Mouse (Mus musculus) forebrain, postnatal 0 days (tissue): ENCODE results near the gene Btd. TPM values are rescaled to one million over a fixed set of nuclear protein-coding genes. Genes with fewer than 3 reads are reported as not detected.

Source experiments
- ATAC-seq: fragments of 200-750 bp; cut with Nextera tagmentation; 2 replicates; pipeline ENCODE4 v1.8.0; 2017; ENCODE audit warnings: mild to moderate bottlenecking, moderate library complexity
- DNase-seq: peaks from one replicate; pipeline ENCODE4 v3.0.0-alpha.2; 2015
- H3K27ac ChIP-seq: fragments of 300-500 bp; sonication (generic); 2 replicates; pipeline ENCODE4 v1.5.1; 2014; ENCODE audit warnings: low read depth, mild to moderate bottlenecking, antibody characterized with exemption, low read length, moderate library complexity, mixed read lengths
- H3K27me3 ChIP-seq: fragments of 300-500 bp; sonication (generic); 2 replicates; pipeline ENCODE4 v1.6.1; 2014; ENCODE audit warnings: mild to moderate bottlenecking, low read length, mixed read lengths; ENCODE audit not compliant: insufficient read depth
- H3K36me3 ChIP-seq: fragments of 300-500 bp; sonication (generic); 2 replicates; pipeline ENCODE4 v1.6.1; 2014; ENCODE audit warnings: mild to moderate bottlenecking, moderate library complexity; ENCODE audit not compliant: insufficient read depth
- H3K4me1 ChIP-seq: fragments of 300-500 bp; sonication (generic); 2 replicates; pipeline ENCODE4 v1.6.1; 2014; ENCODE audit warnings: antibody characterized with exemption; ENCODE audit not compliant: insufficient read depth
- H3K4me2 ChIP-seq: fragments of 300-500 bp; sonication (generic); 2 replicates; pipeline ENCODE4 v1.6.1; 2014; ENCODE audit warnings: low read depth, mild to moderate bottlenecking, moderate library complexity
- H3K4me3 ChIP-seq: fragments of 300-500 bp; sonication (generic); 2 replicates; pipeline ENCODE4 v1.5.1; 2014; ENCODE audit warnings: low read depth, low read length, mixed read lengths
- H3K9ac ChIP-seq: fragments of 300-500 bp; sonication (generic); 2 replicates; pipeline ENCODE4 v1.6.1; 2014; ENCODE audit warnings: mild to moderate bottlenecking
- H3K9me3 ChIP-seq: fragments of 300-500 bp; sonication (generic); 2 replicates; pipeline ENCODE4 v1.6.1; 2016; ENCODE audit warnings: low read length
- CTCF ChIP-seq: sonication (generic); IDR thresholded peaks from 2 replicates; pipeline ENCODE4 v1.5.1; 2016; ENCODE audit warnings: antibody characterized with exemption, control low read depth, low read depth
- WGBS: fragments of 180-500 bp; shearing (Covaris S2); extraction: QIAGEN DNeasy Blood & Tissue Kit; methylation state at CpG from one replicate; pipeline ENCODE4 v1.1.7; 2014; 5-methylcytosine and 5-hydroxymethylcytosine counted together
- polyA plus RNA-seq: library from polyadenylated mRNA; unstranded; fragments of >200 nt; fragmentation: Nextera tagmentation; extraction: Ambion mirVana; gene quantifications from 2 replicates; pipeline ENCODE4 v1.2.1, GENCODE M21; 2015
- total RNA-seq: library from RNA; depleted of rRNA; stranded (reverse); fragments of >200 nt; gene quantifications from 2 replicates; pipeline ENCODE4 v1.2.3, GENCODE M21; 2014

Btd gene
- total and polyA plus RNA-seq, 2 experiments from 2014 or later = 16.4 to 22.7 TPM

DNA sequence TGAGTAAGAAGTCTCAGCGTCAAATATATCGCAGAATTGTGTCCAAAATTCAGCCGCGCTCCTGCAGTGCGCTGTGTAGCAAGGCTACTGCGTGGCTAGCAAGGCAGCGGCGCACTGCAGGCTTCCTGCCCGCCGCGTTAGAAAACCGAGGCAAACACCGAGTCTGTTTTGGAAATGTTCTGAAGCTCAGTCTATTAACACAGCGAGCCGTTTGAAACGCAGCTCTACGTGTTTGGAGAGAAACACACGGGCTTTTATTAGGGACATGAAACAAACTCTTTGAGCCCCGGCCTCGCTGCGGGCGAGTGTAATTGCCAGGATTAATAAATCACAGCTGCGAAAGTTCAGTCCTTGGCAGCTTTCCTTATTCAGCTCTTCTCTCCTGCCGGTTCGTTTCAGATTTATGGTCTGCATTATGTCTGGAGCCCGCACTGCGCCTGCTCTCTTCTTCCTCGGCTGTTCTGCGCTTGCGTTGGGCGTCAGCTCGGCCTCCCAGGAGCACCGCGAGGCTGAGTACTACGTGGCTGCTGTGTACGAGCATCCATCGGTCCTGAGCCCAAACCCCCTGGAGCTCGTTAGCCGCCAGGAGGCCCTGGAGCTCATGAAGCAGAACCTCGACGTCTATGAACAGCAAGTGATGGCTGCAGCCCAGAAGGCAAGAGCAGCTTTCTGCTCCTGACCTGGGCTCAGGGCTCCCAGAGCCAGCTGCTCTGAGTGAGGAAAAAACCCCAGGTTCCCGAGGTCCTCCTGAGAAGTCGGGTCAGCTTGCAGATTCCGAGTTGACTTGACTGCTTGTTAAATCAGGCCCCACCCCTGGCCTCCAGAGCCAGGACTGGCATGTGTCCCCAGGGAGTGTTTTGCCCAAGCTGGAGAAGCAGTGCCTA lies 21.1 kb downstream of the Btd start:
- TF ChIP-seq CTCF = peak; percentile 60
- no peaks in the 10 kb centered on the region for H3K27me3 ChIP-seq
- H3K9me3 ChIP-seq = no peaks in the 10 kb centered on the region
- peaks cover 10% of the 10 kb centered on the region for H3K4me1 ChIP-seq
- H3K27ac ChIP-seq = peak overlapping the region; percentile 98
- H3K4me3 ChIP-seq = peak overlapping the region; percentile 39
- H3K4me2 ChIP-seq = peak overlapping the region; percentile 51
- H3K9ac ChIP-seq = peak overlapping the region; percentile 69
- peaks cover 4% of the 10 kb centered on the region for H3K36me3 ChIP-seq
- ATAC-seq (peak; percentile 96), DNase-seq (peak; percentile 95)
- under 1% methylated on average over 44 of the region's 44 CpGs for WGBS

DNA sequence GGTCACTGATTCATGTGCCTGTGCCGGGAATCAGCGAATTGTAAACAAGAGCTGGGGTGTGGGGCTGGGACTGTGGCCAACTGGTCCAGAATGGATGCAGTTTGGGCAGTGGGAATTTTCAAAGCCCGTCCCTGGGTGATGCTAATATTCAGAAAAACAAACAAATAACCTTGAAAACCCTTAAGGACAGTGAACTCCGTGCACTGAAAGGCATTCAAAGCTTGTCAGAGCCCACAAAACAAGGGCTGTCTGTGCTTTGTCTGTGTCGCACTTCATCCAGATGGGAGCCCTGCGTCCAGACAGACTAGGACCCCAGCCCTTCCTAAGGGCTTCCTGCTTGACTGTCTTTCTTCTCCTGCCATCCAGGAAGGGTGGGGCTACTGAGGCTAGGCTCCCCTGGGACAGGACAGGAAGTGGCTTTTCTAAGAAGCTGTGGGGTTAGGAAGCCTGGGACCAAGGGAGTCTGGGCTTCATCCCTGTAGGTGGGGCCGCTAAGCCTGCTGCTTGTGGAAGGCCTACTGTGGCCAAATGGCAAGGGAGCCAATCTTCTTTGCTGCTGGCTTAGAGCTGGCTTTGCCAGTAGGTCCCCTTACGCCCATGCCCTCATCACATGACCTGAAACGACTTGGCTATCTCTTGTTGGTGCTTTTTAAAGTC lies 21.9 kb downstream of the Btd start:
- no peaks in the 10 kb centered on the region for H3K27me3 ChIP-seq
- TF ChIP-seq CTCF = no peak
- peaks cover 6% of the 10 kb centered on the region for H3K4me1 ChIP-seq
- ATAC-seq (0 out of 2 replicates have a peak, but pooled peaks have one; percentile 0), DNase-seq (no peak)
- H3K9ac ChIP-seq = peak overlapping the region; percentile 69
- WGBS = 24% methylated on average over 9 of the region's 9 CpGs
- H3K4me3 ChIP-seq = peak overlapping the region; percentile 39
- H3K4me2 ChIP-seq = peak overlapping the region; percentile 51
- H3K27ac ChIP-seq = peak overlapping the region; percentile 98
- peaks cover 6% of the 10 kb centered on the region for H3K36me3 ChIP-seq
- no peaks in the 10 kb centered on the region for H3K9me3 ChIP-seq

DNA sequence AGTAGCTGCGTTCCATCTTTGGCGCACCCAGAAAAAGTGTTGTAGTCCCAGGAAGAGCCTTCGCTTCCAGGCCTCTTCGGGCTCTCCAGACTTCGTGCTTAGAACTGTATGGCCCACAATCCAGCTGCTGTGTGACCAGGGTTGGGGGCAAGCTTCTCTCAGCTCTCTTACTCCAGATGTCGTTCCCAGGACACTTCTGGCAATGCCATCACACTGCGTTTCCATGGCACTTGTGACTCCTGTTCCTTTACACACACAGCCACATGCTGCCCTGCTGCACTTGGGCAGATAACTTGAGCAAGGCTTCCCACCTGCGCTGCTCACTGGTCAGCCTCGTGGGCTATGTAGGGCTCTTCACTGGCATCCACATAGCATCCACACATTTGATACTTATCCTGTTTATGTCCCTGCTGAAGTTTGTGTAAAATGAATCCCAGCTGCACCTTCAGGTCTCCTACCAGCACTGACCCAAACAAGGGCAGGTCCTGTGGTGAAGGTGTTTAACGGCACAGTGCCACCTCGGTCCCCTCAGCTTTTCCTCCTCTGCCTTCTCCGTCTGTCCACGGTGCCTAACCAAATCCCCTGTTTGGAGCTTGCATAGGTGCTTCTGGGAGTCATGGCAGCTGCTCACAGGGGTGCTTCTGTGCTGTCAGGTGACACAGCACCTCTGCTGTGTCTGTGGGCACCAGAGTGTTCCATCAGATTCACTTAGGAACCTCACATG lies 22.7 kb downstream of the Btd start:
- no peak for DNase-seq
- H3K4me1 ChIP-seq = peaks cover 6% of the 10 kb centered on the region
- peaks cover 6% of the 10 kb centered on the region for H3K36me3 ChIP-seq
- H3K4me2 ChIP-seq = no peak overlapping the region
- no peak overlapping the region for H3K9ac ChIP-seq
- TF ChIP-seq CTCF = no peak
- no peak for ATAC-seq
- WGBS = 86% methylated on average over 13 of the region's 13 CpGs
- no peak overlapping the region for H3K4me3 ChIP-seq
- H3K27ac ChIP-seq = peak overlapping the region; percentile 98
- no peaks in the 10 kb centered on the region for H3K27me3 ChIP-seq
- H3K9me3 ChIP-seq = no peaks in the 10 kb centered on the region

DNA sequence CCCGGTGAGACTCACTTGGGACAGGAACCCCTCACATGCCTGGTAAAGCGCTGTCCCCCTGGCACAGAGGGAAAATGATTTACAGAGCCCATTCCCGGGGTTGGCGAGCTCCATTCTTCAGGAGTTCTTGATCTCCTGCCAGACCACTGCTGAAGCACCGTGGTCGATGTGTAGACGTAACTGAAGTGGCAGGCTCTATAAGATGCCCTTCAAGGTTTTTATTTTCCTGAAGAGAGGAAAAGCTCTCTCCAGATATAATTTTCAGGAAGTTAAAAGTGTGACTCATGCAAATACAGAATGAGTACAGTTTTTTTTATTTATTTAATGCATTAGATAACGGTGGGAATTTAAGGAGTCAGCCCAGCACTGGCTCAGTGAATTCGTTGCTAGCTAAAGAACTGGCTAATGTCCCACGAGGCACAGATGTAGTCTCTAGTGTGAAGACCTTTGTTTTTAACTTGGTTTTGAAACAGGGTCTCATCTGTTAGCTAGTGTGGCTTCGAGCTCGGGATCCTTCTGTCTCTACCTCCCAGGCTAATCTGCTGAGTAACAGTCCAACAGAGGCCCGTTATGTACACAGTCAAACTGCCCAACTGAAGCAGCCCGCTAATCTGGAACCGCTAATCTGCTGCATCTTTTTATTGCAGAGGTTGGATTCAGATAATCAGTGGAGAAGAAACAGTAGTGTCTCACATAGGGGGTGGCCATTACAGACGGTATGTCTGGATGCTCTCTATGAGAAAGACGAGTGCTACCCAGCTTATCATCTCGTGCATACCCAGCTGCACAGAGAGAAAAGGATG lies 23.5 kb downstream of the Btd start:
- peaks cover 6% of the 10 kb centered on the region for H3K4me1 ChIP-seq
- ATAC-seq (no peak), DNase-seq (no peak)
- H3K4me3 ChIP-seq = no peak overlapping the region
- no peak overlapping the region for H3K9ac ChIP-seq
- no peaks in the 10 kb centered on the region for H3K27me3 ChIP-seq
- no peaks in the 10 kb centered on the region for H3K9me3 ChIP-seq
- 31% methylated on average over 18 of the region's 18 CpGs for WGBS
- no peak overlapping the region for H3K4me2 ChIP-seq
- peak overlapping the region; percentile 45 for H3K27ac ChIP-seq
- TF ChIP-seq CTCF = no peak
- H3K36me3 ChIP-seq = peaks cover 6% of the 10 kb centered on the region

DNA sequence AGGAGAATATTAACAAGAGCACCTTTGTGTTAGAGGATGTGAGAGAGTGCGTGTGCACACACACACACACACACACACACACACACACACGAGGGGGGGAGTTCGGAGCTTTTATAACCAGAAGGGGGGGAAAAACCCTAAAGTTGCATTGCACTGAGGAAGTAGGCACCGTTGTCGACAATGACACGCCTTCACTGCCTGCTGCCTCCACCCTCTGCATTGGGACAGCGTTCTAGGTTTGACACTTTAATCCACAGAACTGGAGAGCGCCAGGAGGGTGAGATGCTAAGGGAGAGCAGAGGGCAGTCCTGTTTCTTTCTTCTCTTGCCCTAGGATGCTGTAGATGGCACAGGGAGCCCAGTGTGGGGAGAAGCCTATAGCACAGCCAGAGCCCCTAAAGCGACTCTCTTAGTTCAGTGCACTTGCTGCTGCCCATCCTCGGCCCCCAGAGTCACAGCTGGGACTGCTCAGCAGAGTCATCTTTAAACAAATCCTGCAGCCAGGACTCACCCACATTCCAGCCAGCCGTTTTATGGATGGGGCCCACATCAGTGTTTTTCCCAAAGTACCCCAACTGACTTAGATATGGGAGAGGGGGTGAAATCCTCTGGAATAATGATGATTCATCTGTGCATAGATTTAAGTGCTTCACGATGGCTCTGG lies 24.2 kb downstream of the Btd start:
- Histone ChIP-seq H3K36me3 (peaks cover 6% of the 10 kb centered on the region), H3K4me1 (peaks cover 13% of the 10 kb centered on the region), H3K9me3 (no peaks in the 10 kb centered on the region), H3K27ac (peak overlapping the region; percentile 54), H3K4me3 (no peak overlapping the region), H3K4me2 (no peak overlapping the region), H3K27me3 (no peaks in the 10 kb centered on the region), H3K9ac (no peak overlapping the region)
- DNase-seq (no peak), ATAC-seq (no peak)
- no peak for TF ChIP-seq CTCF
- WGBS = 64% methylated on average over 12 of the region's 12 CpGs

DNA sequence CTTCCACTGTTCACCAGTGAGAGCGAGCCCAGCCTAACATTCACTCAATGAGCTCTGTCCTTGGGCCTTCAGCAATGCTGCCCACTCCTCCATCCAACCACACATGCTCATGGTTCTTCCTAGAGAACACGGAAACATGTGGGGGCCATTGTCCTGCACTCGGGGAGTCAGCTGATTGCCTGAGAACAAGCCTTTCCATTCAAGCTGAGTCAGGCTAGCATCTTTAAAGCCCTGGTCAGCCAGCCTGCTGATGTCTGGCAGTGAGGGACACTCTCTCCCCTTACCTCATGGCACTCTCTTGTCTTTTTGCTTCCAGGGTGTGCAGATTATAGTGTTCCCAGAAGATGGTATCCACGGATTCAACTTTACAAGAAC lies 24.7 kb downstream of the Btd start:
- Histone ChIP-seq H3K27me3 (no peaks in the 10 kb centered on the region), H3K36me3 (peaks cover 6% of the 10 kb centered on the region), H3K27ac (no peak overlapping the region), H3K9me3 (no peaks in the 10 kb centered on the region), H3K4me1 (peaks cover 15% of the 10 kb centered on the region), H3K9ac (no peak overlapping the region), H3K4me2 (no peak overlapping the region), H3K4me3 (no peak overlapping the region)
- 83% methylated on average over 4 of the region's 4 CpGs for WGBS
- DNase-seq (no peak), ATAC-seq (no peak)
- no peak for TF ChIP-seq CTCF
